Mouse (Mus musculus): ENCODE measurements at regions not wholly inside any gene's neighbourhood (a gene's known extent, or its start where the extent isn't known, plus 50 kb on each side); places are given as distances from the start of the nearest gene placed in this dataset.

GRCm38 (mm10) chr12:27474631-27475030, 132.3 kb upstream of the Sox11 start:
- DNase-seq = no peak

DNA sequence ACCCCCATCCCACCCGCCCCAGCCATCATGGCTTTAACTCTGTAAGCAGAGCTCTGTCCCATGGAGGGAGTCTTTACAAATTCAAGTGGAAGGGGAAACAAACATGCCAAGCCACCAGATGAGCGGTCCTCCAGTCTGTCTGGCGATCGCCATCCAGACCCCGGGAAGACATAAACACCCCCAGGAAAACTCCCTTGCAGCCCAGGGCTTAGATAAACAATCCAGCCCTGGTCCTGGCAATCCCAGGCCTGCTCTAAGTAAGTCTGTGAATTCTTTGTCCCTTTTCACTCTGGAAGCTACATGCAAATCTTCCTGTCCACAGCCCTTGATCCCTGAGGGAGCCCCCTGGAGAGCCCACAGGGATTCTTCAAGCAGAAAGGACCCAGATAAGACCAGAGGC, 129.2 kb upstream of the Sox11 start:
- no peak for DNase-seq

GRCm38 (mm10) chr12:27470346-27470745, 128.0 kb upstream of the Sox11 start:
- no peak for DNase-seq

GRCm38 (mm10) chr12:27468782-27469181, 126.4 kb upstream of the Sox11 start:
- DNase-seq = no peak

DNA sequence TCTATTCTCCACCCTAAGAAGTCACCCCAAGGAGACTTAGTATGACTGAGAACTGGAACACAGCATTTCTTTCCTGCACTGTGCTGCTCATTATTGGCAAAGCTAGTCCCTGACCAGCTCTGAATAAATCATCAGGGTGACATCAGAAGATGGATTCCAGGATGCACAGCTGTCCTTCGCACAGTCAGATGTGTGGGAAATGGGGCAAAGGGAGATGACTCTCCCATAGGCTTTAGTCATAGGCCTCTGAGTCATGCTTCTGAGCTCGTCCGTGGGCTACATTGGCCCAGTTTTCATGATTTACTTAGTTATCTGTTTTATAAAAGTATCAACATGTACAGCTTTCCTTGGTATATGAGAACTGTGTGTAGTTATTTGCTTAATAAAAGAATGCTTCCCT, 125.8 kb upstream of the Sox11 start:
- no peak for DNase-seq

DNA sequence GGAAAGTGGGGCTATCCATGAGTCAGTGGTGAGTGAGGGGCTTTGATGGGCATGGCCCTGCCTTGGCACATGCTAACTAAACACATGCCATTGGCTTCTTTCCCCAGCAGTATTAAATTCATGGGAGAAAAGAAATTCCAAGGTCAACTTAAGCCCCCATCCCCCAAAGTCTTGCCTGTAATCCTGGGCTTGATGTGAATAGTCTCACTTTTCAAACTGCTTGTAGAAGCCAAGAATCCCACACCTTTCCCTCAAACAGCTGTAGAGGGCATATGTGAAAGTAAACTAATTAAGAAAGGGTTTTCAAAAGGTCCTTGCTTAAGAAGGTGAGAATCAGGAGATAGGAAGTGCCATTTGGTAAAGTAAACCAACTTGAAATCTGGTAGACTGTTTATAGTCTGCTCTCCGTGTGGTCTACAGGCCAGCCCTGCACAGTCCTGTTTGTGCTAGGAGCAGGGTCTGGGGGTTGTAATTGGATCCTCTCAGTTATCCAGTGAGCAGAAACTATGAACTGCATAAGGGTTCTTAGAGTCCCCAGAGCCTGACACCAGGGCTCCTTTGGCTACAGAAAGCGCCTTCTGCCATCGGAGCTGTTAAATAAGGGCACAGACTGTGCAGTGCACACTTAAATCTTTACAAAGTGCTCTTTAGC, 123.3 kb upstream of the Sox11 start:
- no peak for DNase-seq

DNA sequence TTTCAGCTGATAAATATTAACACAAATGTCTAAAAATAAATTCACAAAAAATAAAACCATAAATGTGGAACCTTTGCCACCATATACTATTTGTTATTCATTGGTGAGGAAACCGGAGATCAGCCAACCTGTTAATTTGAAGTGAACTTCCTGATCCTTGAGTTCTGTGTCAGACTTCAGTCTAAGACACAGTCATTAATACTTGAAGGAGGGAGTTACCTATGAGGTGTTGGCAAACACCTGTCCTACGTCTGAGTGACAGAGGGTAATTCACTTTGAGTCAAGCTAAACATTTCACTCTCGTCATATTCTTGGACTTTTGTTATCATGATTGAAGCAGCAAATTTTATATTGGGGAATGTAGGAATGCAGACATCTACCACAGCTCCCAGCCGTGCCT, 116.3 kb upstream of the Sox11 start:
- no peak for DNase-seq

DNA sequence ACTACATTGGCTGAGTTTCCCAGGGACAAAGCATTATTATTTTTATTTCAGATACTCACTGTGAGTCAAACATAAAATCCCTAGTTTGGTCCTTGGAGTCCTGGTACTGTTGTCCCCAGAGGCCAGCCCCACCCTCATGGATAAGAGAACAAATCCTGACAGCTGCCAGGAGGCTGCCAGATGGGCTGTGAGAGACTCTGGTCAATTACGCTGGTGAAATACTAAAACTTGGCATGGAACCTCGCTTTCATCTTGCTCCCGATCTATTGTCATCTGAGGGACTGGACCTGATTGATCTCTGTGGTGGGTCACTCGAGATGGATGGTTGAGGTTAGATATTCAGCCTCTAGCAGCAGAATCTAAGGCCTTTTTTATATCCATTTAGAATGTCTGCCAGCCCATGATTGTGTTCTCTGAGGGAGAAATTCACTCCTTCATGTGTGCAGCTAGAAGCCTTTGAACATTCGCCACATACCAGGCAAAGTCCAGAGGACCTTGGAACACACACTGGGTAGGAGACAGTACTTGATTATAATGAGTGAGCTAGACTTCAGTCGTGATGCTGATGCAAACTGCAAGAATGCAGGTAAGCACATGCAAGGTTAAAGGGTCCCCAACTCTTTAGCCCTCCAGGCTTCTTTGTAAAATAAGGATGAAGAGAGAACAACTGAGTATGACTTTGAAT, 95.4 kb upstream of the Sox11 start:
- no peak for DNase-seq

DNA sequence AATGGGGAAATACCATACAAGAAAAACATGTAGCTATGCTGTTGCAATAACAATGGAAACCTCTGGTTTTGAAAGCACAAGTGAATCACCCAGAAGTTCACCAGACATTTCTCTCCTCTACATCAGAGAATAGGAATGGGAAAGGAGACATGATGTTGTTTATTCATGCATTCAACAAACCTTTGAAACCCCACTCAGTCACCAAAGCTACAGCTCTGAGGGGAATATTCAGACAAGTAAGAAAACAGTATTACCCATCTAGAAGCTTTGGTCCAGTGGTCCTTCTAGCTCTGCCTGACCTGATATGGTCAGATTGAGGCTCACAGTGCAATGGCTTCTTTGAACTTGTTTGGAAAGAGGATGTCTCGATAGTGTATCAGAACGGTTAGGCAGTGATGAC, 89.0 kb upstream of the Sox11 start:
- no peak for DNase-seq

DNA sequence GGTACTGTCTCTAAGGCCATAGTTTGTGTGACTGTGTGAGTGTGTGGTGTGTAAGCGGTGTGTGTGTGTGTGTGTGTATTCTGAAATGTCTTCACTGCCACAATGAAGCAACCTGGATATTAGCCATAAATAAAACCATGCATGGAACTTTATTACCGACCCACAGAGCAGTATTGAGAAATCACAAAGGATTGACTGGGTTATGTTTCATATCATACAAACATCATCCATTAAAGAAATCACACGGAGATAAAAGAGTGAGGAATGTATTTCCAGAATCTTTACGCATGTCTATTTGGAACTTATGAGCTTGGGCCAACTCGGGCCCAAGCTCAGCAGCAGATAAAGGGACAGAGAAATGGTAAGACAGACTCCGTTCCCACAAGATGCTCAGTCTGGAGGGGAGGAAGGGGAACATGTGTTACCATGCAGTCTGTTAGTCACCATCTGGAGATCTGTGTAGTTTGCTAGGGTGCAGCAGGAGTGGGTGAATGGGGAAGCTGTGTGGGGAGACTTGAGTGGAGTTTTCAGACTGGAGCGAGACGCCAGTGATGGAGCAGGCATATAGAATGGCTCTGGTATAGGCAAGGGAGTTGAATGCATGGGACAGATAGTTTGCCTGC, 75.1 kb upstream of the Sox11 start:
- DNase-seq = no peak

DNA sequence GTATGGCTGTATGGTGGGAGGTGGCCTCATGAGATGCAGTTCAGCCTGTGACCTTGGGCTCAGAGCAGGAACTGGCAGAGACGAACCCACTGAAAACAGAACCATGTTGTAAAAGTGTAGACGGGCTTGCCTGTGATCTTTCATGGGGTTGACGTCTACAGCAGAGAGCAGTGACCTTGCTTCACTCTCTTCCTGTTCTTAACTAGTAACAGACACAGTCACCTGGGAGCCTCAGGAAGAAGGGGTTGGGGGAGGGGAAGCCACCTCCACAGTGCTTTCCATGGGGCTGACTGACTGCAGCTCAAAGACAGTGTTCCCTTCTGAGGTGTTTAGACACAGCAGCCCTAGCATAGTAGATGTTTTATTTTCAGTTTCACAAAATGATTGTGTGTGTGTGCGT, 68.2 kb upstream of the Sox11 start:
- DNase-seq = peak; percentile 21 to 27

DNA sequence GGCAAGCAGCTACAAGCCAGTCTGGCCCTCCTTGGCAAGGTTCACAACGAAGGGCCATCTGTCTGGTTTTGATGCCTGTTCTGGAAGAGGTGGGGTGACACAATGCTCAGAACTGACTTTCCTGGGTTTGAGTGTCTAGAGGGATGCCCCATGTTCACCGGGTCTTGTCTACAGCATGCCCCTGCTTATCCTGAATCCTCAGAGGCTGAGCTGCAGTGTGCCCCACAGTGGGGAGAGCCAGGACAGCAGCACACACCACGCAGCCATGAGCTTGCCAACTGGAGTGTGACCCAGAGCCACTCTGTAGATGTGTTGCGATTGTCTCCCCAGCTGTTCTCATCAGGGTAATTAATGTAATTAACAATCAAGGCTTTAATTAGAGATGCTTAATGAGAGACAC, 66.1 kb upstream of the Sox11 start:
- DNase-seq = peak in 1 of 2 experiments; percentile 22

- no peak for DNase-seq
Measured at GRCm38 (mm10) chr12:27399392-27399791, 57.0 kb upstream of the Sox11 start.

Measured in kidney, postnatal 4 days (tissue).